Mouse (Mus musculus): ENCODE data around the gene Pip5k1c.
A peak's percentile ranks its signal among the peaks of the same experiment; 100 is the strongest.

DNA sequence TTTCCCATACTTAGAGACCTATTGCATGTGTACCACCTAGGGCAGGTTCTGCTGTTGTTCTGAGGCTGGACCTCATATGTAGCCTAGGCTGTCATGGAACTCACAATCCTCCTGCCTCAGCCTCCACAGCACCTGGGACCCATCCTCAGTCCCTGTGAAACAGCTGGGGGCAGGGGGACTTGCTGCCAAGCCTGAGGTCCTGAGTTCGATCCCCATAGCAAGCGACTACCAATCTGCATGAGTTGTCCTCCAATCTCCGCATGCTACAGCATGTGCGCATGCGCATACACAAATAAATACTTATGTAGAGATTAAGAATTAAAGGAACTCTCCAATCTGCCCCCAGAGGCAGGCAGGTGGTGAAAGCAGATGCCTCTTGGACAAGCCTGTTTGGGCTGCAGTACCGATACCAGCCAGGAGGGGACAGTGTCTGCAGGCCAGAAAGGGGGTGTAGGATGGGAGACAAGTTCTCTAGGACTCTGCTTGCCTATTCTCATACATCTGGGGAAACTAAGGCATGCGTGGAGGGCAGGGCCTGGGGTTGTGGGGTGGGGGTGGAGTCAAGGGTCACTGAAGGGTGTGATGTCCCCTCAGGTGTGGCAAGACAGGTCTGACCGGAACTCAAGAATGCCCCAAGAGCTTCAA is 5.1 kb upstream of the Pip5k1c start:
- TF ChIP-seq CTCF (IDR thresholded peaks at IDR 0.05; ENCODE audit: borderline replicate concordance, insufficient read depth, low read depth, low read length): peak; percentile 75
- no peak for TF ChIP-seq POLR2A (IDR thresholded peaks at IDR 0.05; ENCODE audit: borderline replicate concordance, insufficient read depth, low read length)

Data from cerebellum, adult 2 months (tissue).